Mouse (Mus musculus): ENCODE data around the gene Tubgcp2. TPM values are rescaled to one million over a fixed set of nuclear protein-coding genes. Genes with fewer than 3 reads are reported as not detected.
A peak's percentile ranks its signal among the peaks of the same experiment; 100 is the strongest.

The Tubgcp2 gene
- polyA plus RNA-seq (2015; fragmentation: Nextera tagmentation; extraction: Ambion mirVana), result 51.6 TPM in 2 replicates

DNA sequence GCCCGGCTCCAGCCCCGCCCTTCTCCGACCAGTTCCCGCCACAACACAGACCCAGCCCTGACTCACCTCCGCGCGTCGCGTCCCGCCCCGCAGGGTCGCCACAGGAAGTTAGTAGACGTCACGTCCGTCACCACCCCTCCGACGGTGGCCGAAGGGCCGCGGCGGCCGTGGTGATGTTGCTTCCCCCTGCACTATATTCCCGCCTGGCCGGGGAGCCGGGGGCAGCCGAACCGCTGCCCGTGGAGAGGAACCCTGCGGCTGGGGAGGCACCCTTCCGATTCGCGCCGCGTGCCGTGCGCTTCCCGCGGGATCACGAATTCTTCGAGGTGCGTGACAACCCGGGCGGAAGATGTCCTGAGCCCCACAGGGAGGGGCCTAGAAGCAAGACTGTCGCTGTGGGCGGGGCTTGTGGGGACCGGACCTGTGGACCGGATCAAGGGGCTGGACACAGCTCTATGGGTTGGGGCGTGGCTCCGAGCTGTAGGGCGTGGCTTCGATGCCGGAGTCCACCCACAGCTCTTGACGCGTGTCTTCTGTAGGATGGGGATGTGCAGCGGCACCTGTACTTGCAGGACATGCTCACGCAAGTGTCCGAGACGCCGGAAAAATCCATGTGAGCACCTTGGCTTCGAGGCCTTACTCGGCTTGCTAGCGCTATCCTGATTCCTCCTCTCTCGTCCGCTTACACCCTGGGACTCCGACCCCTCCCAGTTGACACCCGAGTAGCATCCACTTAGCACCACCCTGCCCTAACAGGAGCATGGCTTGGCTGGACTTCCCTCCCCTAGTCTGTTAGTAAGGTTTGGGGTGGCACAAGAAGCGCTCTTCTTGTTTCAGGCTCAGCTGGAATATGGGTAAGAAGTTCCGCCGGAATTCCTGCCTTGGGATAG is at the start of gene Tubgcp2, which contains the start of gene Zfp511:
TSS of gene Tubgcp2 (minus strand) at position 389 of the 890 bp plus-strand sequence.
TSS of gene Zfp511 (plus strand) at position 111 of the 890 bp plus-strand sequence.
- H3K36me3 ChIP-seq, result peaks cover 40% of the 10 kb centered on the region
- peak; percentile 96 for ATAC-seq (ENCODE audit: low FRiP score)
- peak within 1 kb of the TSS; percentile 88 for H3K4me2 ChIP-seq
- H3K4me1 ChIP-seq, result peaks cover 29% of the 10 kb centered on the region
- H3K9me3 ChIP-seq (replicated peaks), result no peaks in the 10 kb centered on the region
- WGBS, result under 1% methylated on average over 69 of the region's 69 CpGs
- no peaks in the 10 kb centered on the region for H3K27me3 ChIP-seq (replicated peaks)
- peak within 1 kb of the TSS; percentile 68 for H3K4me3 ChIP-seq (replicated peaks)
- peak within 1 kb of the TSS; percentile 84 for H3K9ac ChIP-seq (replicated peaks)
- H3K27ac ChIP-seq (replicated peaks), result peak within 1 kb of the TSS; percentile 94

DNA sequence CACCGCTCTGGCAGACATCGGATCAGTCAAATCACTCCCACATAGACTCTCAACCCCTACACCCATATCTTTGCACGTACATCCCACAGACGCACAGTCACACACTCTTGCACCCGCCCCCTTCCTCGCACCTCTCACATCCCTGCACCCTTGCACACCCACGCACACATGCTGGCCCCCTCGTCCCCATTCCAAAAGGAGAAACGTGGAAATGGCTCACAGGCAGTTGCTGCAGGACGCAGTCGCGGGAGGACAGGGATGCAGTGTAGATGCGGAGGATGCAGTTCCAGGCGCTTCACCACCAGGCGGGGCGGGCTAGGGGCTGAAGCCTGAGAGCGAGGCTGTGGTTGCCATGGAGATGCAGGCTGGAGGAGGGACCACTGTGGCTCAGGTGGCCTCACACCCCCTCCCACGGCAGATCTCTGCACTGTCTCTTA is 45.8 kb upstream of the Tubgcp2 start, which contains the start of gene Caly:
TSS of gene Caly (minus strand) at position 307 of the 437 bp plus-strand sequence.
- ATAC-seq (ENCODE audit: low FRiP score), result peak; percentile 91
- peak within 1 kb of the TSS; percentile 76 for H3K9ac ChIP-seq (replicated peaks)
- H3K27ac ChIP-seq (replicated peaks), result peak within 1 kb of the TSS; percentile 94
- peak within 1 kb of the TSS; percentile 71 for H3K4me2 ChIP-seq
- 5% methylated on average over 18 of the region's 18 CpGs for WGBS
- H3K4me1 ChIP-seq, result peaks cover 30% of the 10 kb centered on the region
- H3K9me3 ChIP-seq (replicated peaks), result no peaks in the 10 kb centered on the region
- peak within 1 kb of the TSS; percentile 49 for H3K4me3 ChIP-seq (replicated peaks)
- no peaks in the 10 kb centered on the region for H3K36me3 ChIP-seq
- no peaks in the 10 kb centered on the region for H3K27me3 ChIP-seq (replicated peaks)

GRCm38 (mm10) chr7:140081408-140082241 is 45.2 kb upstream of the Tubgcp2 start:
- Histone ChIP-seq H3K9ac (replicated peaks) (peak overlapping the region; percentile 76), H3K27me3 (replicated peaks) (no peaks in the 10 kb centered on the region), H3K9me3 (replicated peaks) (no peaks in the 10 kb centered on the region), H3K4me1 (peaks cover 30% of the 10 kb centered on the region), H3K36me3 (no peaks in the 10 kb centered on the region), H3K4me3 (replicated peaks) (peak overlapping the region; percentile 49), H3K4me2 (peak overlapping the region; percentile 71), H3K27ac (replicated peaks) (peak overlapping the region; percentile 94)
- ATAC-seq (ENCODE audit: low FRiP score), result peak; percentile 69
- WGBS, result 9% methylated on average over 20 of the region's 20 CpGs

- peak overlapping the region; percentile 94 for H3K27ac ChIP-seq (replicated peaks)
- peak overlapping the region; percentile 71 for H3K4me2 ChIP-seq
- peak overlapping the region; percentile 76 for H3K9ac ChIP-seq (replicated peaks)
- no peaks in the 10 kb centered on the region for H3K27me3 ChIP-seq (replicated peaks)
- WGBS, result 1% methylated on average over 24 of the region's 24 CpGs
- peak; percentile 79 for ATAC-seq (ENCODE audit: low FRiP score)
- no peaks in the 10 kb centered on the region for H3K9me3 ChIP-seq (replicated peaks)
- H3K4me1 ChIP-seq, result peaks cover 30% of the 10 kb centered on the region
- peak overlapping the region; percentile 49 for H3K4me3 ChIP-seq (replicated peaks)
- peaks cover 5% of the 10 kb centered on the region; the same call in 1 of the 2 replicates for H3K36me3 ChIP-seq
Observed at GRCm38 (mm10) chr7:140080503-140081156, 44.2 kb upstream of the Tubgcp2 start.

- H3K27ac ChIP-seq (replicated peaks), result peak overlapping the region; percentile 37; the same call in 1 of the 2 replicates
- H3K36me3 ChIP-seq, result peaks cover 8% of the 10 kb centered on the region; the same call in 1 of the 2 replicates
- no peaks in the 10 kb centered on the region for H3K9me3 ChIP-seq (replicated peaks)
- no peak overlapping the region for H3K9ac ChIP-seq (replicated peaks)
- peaks cover 30% of the 10 kb centered on the region for H3K4me1 ChIP-seq
- peak overlapping the region; percentile 71; the same call in 1 of the 2 replicates for H3K4me2 ChIP-seq
- H3K4me3 ChIP-seq (replicated peaks), result no peak overlapping the region
- ATAC-seq (ENCODE audit: low FRiP score), result no peak
- WGBS, result 4% methylated on average over 5 of the region's 5 CpGs
- 0 out of 2 replicates have a peak, but pooled peaks cover 3% of the 10 kb centered on the region for H3K27me3 ChIP-seq (replicated peaks)
Observed at GRCm38 (mm10) chr7:140078711-140079110, 42.2 kb upstream of the Tubgcp2 start.

DNA sequence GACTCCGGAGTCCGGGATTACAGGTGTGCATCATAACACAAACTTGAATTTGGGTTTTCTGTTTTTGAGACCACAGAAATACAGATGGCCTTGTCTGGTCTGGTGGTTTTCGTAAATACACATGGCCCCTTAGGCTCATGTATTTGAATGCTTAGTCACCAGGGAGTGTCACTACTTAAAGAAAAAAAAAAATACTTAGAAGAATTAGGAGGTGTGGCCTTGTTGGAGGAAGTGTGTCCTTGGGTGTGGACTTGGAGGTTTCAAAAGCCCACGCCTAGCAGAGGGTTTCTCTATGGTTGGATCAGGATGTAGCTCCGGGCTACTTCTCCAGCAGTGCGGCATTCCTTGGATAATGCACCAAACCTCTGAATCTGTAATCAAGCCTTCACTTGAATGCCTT is 41.2 kb upstream of the Tubgcp2 start:
- WGBS, result 81% methylated on average over 6 of the region's 6 CpGs
- H3K36me3 ChIP-seq, result peaks cover 18% of the 10 kb centered on the region
- H3K4me1 ChIP-seq, result peaks cover 26% of the 10 kb centered on the region
- H3K27ac ChIP-seq (replicated peaks), result no peak overlapping the region
- no peaks in the 10 kb centered on the region for H3K9me3 ChIP-seq (replicated peaks)
- no peak for ATAC-seq (ENCODE audit: low FRiP score)
- H3K4me2 ChIP-seq, result no peak overlapping the region
- H3K4me3 ChIP-seq (replicated peaks), result no peak overlapping the region
- no peak overlapping the region for H3K9ac ChIP-seq (replicated peaks)
- peaks cover 10% of the 10 kb centered on the region; the same call in 1 of the 2 replicates for H3K27me3 ChIP-seq (replicated peaks)

DNA sequence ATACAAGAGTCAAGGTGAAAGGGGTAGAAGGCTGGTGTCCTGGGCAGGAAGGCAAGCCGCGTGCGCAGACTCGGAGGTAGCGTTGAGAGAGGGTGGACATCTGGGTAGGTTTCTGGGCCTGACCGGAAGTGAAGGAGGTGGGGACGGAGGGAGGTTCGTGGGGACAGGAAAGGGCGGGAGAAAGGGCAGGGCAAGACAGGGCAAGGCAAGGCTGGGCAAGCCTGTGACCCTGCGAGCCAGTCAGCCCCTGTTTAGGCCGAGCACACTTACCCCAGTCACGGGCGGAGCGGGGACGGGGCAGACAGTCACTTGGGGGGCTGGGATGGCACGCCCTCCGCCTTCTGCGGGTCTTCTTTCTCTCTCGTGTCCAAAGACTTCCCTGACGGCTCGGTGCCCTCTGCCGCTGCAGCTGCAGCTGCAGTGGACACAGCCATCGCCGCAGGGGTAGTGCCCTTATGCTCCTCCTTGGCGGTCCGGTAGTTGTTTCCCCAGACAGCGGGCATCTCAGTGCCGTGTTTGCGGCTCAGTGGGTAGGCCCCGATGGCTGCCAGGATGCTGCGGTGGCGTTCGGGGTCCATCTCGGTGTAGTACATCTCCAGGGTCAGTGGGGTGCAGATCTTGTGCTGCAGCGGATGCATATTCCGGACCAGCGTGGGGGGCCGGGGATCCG is 33.7 kb upstream of the Tubgcp2 start:
- 39% methylated on average over 38 of the region's 39 CpGs for WGBS
- no peak overlapping the region for H3K27ac ChIP-seq (replicated peaks)
- no peaks in the 10 kb centered on the region for H3K9me3 ChIP-seq (replicated peaks)
- no peak for ATAC-seq (ENCODE audit: low FRiP score)
- H3K36me3 ChIP-seq, result peaks cover 50% of the 10 kb centered on the region
- no peaks in the 10 kb centered on the region for H3K4me1 ChIP-seq
- peak overlapping the region; percentile 12; the same call in 1 of the 2 replicates for H3K4me3 ChIP-seq (replicated peaks)
- H3K9ac ChIP-seq (replicated peaks), result peak overlapping the region; percentile 23; the same call in 1 of the 2 replicates
- H3K4me2 ChIP-seq, result peak overlapping the region; percentile 42
- peaks cover 17% of the 10 kb centered on the region; the same call in 1 of the 2 replicates for H3K27me3 ChIP-seq (replicated peaks)

DNA sequence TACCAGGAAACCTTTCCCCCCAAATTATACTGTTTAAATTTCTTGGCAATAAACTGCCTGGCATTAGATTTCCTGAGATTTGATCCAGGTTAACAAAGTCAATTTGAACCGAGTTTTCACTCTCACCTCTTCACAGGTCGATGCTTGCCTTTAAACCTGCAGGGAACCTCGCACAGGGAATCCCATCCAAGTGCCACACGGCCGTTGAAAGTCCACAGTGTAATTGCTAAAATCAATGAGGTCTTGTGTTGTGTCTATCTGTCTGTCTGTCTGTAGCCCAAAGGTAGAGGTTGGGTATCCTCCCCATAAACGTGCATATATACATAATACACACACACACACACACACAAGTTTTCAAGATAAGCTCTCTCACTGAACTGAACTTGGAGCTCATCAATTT is 30.9 kb upstream of the Tubgcp2 start:
- Histone ChIP-seq H3K4me2 (no peak overlapping the region), H3K9me3 (replicated peaks) (no peaks in the 10 kb centered on the region), H3K4me3 (replicated peaks) (no peak overlapping the region), H3K9ac (replicated peaks) (no peak overlapping the region), H3K4me1 (no peaks in the 10 kb centered on the region), H3K27me3 (replicated peaks) (peaks cover 14% of the 10 kb centered on the region; the same call in 1 of the 2 replicates), H3K36me3 (peaks cover 34% of the 10 kb centered on the region), H3K27ac (replicated peaks) (no peak overlapping the region)
- WGBS, result 75% methylated on average over 6 of the region's 6 CpGs
- no peak for ATAC-seq (ENCODE audit: low FRiP score)

- WGBS, result 21% methylated on average over 7 of the region's 7 CpGs
- Histone ChIP-seq H3K4me3 (replicated peaks) (no peak overlapping the region), H3K9ac (replicated peaks) (no peak overlapping the region), H3K4me1 (peaks cover 35% of the 10 kb centered on the region), H3K36me3 (no peaks in the 10 kb centered on the region), H3K27ac (replicated peaks) (no peak overlapping the region), H3K9me3 (replicated peaks) (no peaks in the 10 kb centered on the region), H3K4me2 (no peak overlapping the region), H3K27me3 (replicated peaks) (peaks cover 11% of the 10 kb centered on the region; the same call in 1 of the 2 replicates)
- ATAC-seq (ENCODE audit: low FRiP score), result no peak
Observed at GRCm38 (mm10) chr7:140063092-140063491, 26.6 kb upstream of the Tubgcp2 start.

- Histone ChIP-seq H3K9me3 (replicated peaks) (no peaks in the 10 kb centered on the region), H3K4me1 (peaks cover 42% of the 10 kb centered on the region), H3K36me3 (no peaks in the 10 kb centered on the region), H3K4me2 (no peak overlapping the region), H3K4me3 (replicated peaks) (no peak overlapping the region), H3K9ac (replicated peaks) (no peak overlapping the region), H3K27ac (replicated peaks) (no peak overlapping the region), H3K27me3 (replicated peaks) (peaks cover 11% of the 10 kb centered on the region; the same call in 1 of the 2 replicates)
- 5% methylated on average over 11 of the region's 11 CpGs for WGBS
- ATAC-seq (ENCODE audit: low FRiP score), result no peak
Observed at GRCm38 (mm10) chr7:140062307-140062706, 25.8 kb upstream of the Tubgcp2 start.
